Mouse (Mus musculus) bone marrow, adult 2 months (tissue): ENCODE results near the gene Fgf12.

Experiments used
- CTCF ChIP-seq: fragments of 200-500 bp; IDR thresholded peaks from 2 replicates; pipeline ENCODE4 v1.5.1; 2011; ENCODE audit warnings: low read length, control low read depth; ENCODE audit not compliant: control insufficient read depth, insufficient read depth
- POLR2A ChIP-seq: fragments of 200-500 bp; IDR thresholded peaks from 2 replicates; pipeline ENCODE4 v1.6.1; 2011; ENCODE audit warnings: low read depth, mild to moderate bottlenecking, control low read depth, low read length, borderline replicate concordance; ENCODE audit not compliant: control insufficient read depth

DNA sequence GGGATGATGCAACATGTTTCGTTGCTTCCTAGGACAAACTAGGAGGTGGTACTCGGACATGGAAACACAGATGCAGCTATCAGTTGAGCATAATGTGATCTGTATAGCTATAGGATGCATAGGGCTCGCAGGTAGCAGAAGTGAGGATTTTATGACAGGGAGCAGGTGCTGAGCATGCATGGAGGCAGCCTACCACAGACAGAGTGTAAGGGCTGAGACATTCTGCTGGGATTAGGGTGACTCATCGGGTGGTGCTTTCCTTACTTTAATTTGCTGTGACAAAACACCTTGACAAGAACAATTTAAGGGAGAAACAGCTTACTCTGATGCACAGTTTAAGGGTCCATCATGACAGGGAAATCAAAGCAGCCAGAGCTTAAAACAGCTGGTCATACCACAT, 363.8 kb downstream of the Fgf12 start:
- TF ChIP-seq POLR2A (no peak), CTCF (no peak)
